Mouse (Mus musculus) natural killer cell, adult 2 months (primary cell): ENCODE measurements at regions not wholly inside any gene's neighbourhood (a gene's known extent, or its start where the extent isn't known, plus 50 kb on each side); places are given as distances from the start of the nearest gene placed in this dataset.

Source experiments
- DNase-seq, 2 experiments: peaks; one replicate each; pipeline ENCODE4 v3.0.0; 2022; ENCODE audit warnings: low spot score in 2 of 2

DNA sequence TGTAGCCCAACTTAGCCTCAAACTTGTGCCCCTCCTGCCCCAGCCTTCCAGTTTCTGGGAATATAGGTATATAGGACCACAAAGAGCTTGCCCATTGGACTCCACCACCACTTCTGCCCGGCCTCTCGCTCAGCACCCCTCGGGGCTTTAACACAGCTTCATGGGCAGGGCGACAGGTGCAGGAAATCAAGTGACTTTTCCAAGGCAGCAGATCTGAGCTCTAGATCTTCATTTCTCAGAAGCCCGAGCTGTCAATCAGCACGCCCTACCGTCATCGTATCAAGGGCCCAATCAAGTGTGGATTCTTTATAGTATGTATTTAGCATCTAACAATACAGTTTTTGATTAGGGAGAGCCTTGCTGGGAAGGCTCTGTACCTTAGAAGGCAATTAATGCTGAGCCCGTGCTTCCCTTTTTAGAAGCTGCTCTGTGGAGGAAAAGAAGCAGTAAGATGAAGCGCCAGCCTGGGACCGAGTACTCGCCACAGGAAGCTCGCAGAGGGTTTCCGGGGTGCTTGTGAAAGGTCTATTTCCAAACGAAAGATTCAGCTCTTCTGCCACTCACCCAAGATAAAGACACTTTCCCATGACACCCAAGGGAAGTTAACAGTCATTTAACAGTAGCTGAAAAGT is 56.9 kb upstream of the E2f3 start:
- peak in 1 of 2 experiments; percentile 6 for DNase-seq

DNA sequence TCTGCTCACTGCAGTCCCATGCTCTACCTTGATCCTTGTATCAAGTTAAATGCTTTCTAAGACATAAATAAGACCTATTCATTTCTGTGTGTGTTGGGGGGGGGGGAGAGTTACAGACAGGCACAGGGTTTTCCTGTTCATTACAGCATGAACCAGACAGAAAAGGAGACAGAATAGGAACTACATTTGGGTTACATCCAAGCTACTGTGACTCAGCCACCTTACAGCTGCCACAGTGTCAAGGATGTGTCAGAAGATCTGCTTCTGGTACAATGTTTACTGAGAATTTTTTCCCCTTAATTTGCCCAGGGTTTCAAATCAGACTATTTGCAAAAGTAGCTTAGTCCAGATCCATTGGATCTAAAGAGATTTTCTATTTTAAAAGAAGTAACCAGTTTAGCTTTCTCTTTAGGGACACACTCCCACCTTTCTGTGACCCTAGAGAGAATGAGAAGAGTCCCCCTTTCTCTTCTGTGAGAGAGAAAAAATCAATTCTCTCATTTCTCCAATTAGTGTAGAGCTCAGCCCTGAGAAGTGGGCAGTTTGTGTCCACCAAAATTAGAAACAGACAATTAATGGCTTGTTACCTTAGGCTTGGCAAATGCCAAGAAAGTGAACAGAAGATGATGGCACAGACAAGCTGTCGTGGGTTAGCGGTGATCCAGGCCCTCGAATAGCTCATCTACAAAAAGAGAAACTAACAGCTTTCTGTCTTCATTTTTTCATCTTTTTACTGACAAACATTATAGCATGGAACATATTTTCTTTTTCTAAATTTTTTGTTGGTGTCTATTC is 55.8 kb upstream of the E2f3 start:
- no peak for DNase-seq

DNA sequence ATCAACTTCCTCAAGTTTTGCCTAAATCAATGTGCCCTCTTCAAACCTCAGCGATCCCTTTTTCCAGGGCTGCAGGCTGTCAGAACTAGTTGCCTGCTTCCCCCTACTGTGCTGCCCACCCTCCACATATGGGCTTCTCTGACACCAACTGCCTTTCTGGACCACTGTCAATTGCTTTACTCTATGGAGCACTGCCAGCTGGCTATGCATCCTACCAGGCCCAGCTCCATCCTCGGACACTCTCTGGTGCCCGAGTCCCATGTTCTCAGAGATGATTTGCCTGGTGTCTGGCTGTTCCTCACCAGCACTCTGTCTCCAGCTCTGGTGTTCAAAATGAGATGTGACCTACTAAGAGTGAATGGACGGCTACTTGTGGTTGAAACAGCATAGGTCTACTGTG is 54.4 kb upstream of the E2f3 start:
- no peak for DNase-seq

DNA sequence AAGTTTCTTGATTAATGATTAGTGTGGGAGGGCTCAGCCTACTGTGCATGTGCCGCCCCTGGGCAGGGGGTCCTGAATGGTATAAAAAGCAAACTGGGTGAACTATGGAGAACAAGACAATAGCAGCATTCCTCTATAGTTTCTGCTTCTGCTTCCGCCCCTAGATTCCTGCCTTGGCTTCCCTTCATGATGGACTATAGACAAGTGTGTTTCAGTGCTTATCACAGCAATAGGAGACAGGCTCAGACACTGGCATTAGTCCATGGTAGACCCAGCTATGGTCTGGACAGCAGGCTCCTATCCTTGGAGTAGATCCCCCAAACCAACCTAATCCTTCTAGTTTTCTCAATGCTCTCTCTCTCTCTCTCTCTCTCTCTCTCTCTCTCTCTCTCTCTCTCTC is 53.9 kb upstream of the E2f3 start:
- no peak for DNase-seq

DNA sequence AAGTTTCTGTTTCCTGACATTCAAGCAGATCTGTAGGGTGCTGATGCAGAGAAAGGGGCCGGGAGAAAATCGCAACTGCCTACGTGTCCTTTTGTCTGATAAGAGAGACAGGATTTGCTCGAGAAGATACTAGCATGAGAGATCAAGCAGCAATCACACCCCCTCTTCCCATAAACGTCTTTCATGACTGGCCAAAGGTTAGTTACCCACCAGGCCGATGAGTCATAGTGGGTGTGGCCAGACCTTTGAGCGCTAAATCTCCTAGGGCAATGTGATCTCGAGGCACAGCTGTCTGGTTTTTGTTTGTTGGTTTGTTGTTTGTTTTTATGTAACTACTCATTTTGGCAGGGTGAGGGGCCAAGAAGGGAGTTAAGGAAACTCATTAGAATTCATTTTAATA is 50.7 kb upstream of the E2f3 start:
- DNase-seq: no peak

DNA sequence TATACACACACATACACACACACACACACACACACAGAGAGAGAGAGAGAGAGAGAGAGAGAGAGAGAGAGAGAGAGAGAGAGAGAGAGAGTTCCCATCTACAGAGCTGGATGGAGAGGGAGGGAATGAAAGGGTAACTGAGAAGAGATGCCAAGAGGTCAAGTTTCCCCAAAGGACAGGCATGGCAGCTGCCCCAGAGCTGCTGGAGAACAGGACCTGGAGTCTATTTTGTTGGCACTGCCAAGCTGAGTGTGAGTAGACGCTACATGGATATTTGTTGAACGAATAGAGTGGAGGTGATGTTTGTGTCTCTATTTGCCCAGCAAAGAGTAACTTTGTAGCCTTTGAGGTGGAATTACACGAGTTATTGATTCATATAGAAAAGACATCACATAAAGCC is 50.2 kb upstream of the E2f3 start:
- DNase-seq: no peak
